27 mouse cellular contexts compared by ENCODE assay signal in the genomic region with DNA sequence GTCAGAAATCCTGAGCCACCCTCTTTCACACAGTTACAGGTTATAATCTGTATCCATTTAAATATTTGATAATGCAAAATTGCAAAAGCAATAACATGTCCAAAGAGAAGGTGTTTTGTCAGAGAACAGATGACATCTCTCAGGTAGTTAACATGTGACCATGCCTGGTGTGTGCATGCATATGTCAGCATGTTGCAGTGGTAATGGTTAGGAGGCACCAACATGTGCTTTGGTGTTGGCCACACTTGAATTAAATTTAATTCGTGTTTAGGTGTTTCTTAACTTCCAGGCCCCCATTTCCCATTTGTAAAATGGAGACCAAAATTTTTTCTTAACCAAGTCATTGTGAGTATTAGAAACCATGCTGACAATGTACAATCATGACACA. TPM values are rescaled to one million over a fixed set of nuclear protein-coding genes. Genes with fewer than 3 reads are reported as not detected.
DNase-seq lines count a peak whose midpoint lies in the region; ATAC-seq and TF ChIP-seq lines count a peak whose summit lies in the region.
"Had no signal": no experiment of that assay in that cellular context is flagged by ENCODE, and none has a peak within 500 bp of the region (broad histone marks: within the 10 kb centered on the region; RNA-seq: fewer than 3 reads in every experiment).

No protein-coding gene starts in this region.

- H3K4me1 ChIP-seq in forebrain, embryonic 14.5 days (ENCODE audit: control insufficient read depth, insufficient read depth, low read length): no peaks in the 10 kb centered on the region
- H3K4me1 ChIP-seq in forebrain, postnatal 0 days (ENCODE audit: insufficient read depth): no peaks in the 10 kb centered on the region
- H3K4me1 ChIP-seq in hindbrain, embryonic 11.5 days (replicated peaks; ENCODE audit: control insufficient read depth, insufficient read depth, low read length): no peaks in the 10 kb centered on the region
- H3K4me1 ChIP-seq in hindbrain, embryonic 16.5 days (ENCODE audit: control insufficient read depth, insufficient read depth, low read depth, low read length): no peaks in the 10 kb centered on the region
- H3K4me1 ChIP-seq in midbrain, embryonic 15.5 days: no peaks in the 10 kb centered on the region
- H3K4me1 ChIP-seq in midbrain, postnatal 0 days (ENCODE audit: insufficient read depth, low read length): no peaks in the 10 kb centered on the region
- H3K4me1 ChIP-seq: embryonic facial prominence, embryonic 10.5 days; embryonic facial prominence, embryonic 13.5 days; forebrain, embryonic 13.5 days; hindbrain, embryonic 10.5 days had no signal

- peak; percentile 26; the same call in 1 of the 2 replicates for ATAC-seq in forebrain, embryonic 14.5 days
- ATAC-seq in forebrain, postnatal 0 days: no peak; the same call in 1 of the 2 replicates
- ATAC-seq in hindbrain, embryonic 11.5 days (ENCODE audit: low FRiP score): peak; percentile 38; the same call in 1 of the 2 replicates
- ATAC-seq in hindbrain, embryonic 16.5 days: no peak
- peak; percentile 31; the same call in 1 of the 2 replicates for ATAC-seq in midbrain, embryonic 15.5 days (replicated peaks)
- no peak for ATAC-seq in midbrain, postnatal 0 days (ENCODE audit: low FRiP score)

- H3K9ac ChIP-seq in forebrain, embryonic 14.5 days (ENCODE audit: low read length): no peak overlapping the region
- H3K9ac ChIP-seq in forebrain, postnatal 0 days: no peak overlapping the region
- H3K9ac ChIP-seq in hindbrain, embryonic 11.5 days (ENCODE audit: low read depth, low read length): no peak overlapping the region
- no peak overlapping the region for H3K9ac ChIP-seq in hindbrain, embryonic 16.5 days (ENCODE audit: low read depth, low read length)
- H3K9ac ChIP-seq in midbrain, embryonic 15.5 days: no peak overlapping the region
- no peak overlapping the region for H3K9ac ChIP-seq in midbrain, postnatal 0 days (replicated peaks; ENCODE audit: low read length, poor library complexity, severe bottlenecking)
- H3K9ac ChIP-seq: embryonic facial prominence, embryonic 13.5 days; forebrain, embryonic 13.5 days had no signal

- H3K36me3 ChIP-seq in forebrain, embryonic 14.5 days (ENCODE audit: control insufficient read depth, insufficient read depth, low read length): no peaks in the 10 kb centered on the region
- H3K36me3 ChIP-seq in forebrain, postnatal 0 days (ENCODE audit: insufficient read depth): no peaks in the 10 kb centered on the region
- H3K36me3 ChIP-seq in hindbrain, embryonic 11.5 days (ENCODE audit: control insufficient read depth, insufficient read depth, low read length): no peaks in the 10 kb centered on the region
- H3K36me3 ChIP-seq in hindbrain, embryonic 16.5 days (ENCODE audit: control insufficient read depth, insufficient read depth, low read length): no peaks in the 10 kb centered on the region
- H3K36me3 ChIP-seq in midbrain, embryonic 15.5 days (replicated peaks): no peaks in the 10 kb centered on the region
- no peaks in the 10 kb centered on the region for H3K36me3 ChIP-seq in midbrain, postnatal 0 days (ENCODE audit: insufficient read depth, low read length)
- H3K36me3 ChIP-seq: embryonic facial prominence, embryonic 10.5 days; embryonic facial prominence, embryonic 13.5 days; hindbrain, embryonic 10.5 days had no signal

- 85% methylated on average over 1 of the region's 1 CpGs for WGBS in forebrain, embryonic 14.5 days
- WGBS in forebrain, postnatal 0 days: 80% methylated on average over 1 of the region's 1 CpGs
- 81% methylated on average over 1 of the region's 1 CpGs for WGBS in hindbrain, embryonic 11.5 days
- 67% methylated on average over 1 of the region's 1 CpGs for WGBS in hindbrain, embryonic 16.5 days
- WGBS in midbrain, embryonic 15.5 days: 86% methylated on average over 1 of the region's 1 CpGs
- 71% methylated on average over 1 of the region's 1 CpGs for WGBS in midbrain, postnatal 0 days

- no peak overlapping the region for H3K27ac ChIP-seq in forebrain, embryonic 14.5 days (ENCODE audit: low read depth, low read length)
- H3K27ac ChIP-seq in forebrain, postnatal 0 days (ENCODE audit: low read depth, low read length): no peak overlapping the region
- H3K27ac ChIP-seq in hindbrain, embryonic 11.5 days (ENCODE audit: low read depth, low read length): no peak overlapping the region
- H3K27ac ChIP-seq in hindbrain, embryonic 16.5 days (ENCODE audit: low read depth, low read length): no peak overlapping the region
- H3K27ac ChIP-seq in midbrain, embryonic 15.5 days: no peak overlapping the region
- H3K27ac ChIP-seq in midbrain, postnatal 0 days (ENCODE audit: low read depth, low read length): no peak overlapping the region
- H3K27ac ChIP-seq: embryonic facial prominence, embryonic 10.5 days; embryonic facial prominence, embryonic 13.5 days; forebrain, embryonic 13.5 days; hindbrain, embryonic 10.5 days; hindbrain, postnatal 0 days had no signal

- TF ChIP-seq CTCF in forebrain, postnatal 0 days (IDR thresholded peaks at IDR 0.05; ENCODE audit: low read depth): no peak
- TF ChIP-seq CTCF in midbrain, postnatal 0 days (IDR thresholded peaks at IDR 0.05): no peak

- no peak for DNase-seq in forebrain, embryonic 14.5 days (ENCODE audit: low spot score)
- DNase-seq in forebrain, postnatal 0 days: no peak
- DNase-seq in hindbrain, embryonic 11.5 days (ENCODE audit: low spot score): no peak
- DNase-seq in midbrain, postnatal 0 days (ENCODE audit: low spot score): no peak

- no peak overlapping the region for H3K4me2 ChIP-seq in forebrain, embryonic 14.5 days (ENCODE audit: low read length)
- H3K4me2 ChIP-seq in forebrain, postnatal 0 days (ENCODE audit: low read depth): no peak overlapping the region
- no peak overlapping the region for H3K4me2 ChIP-seq in hindbrain, embryonic 11.5 days (replicated peaks; ENCODE audit: low read depth, low read length)
- no peak overlapping the region for H3K4me2 ChIP-seq in hindbrain, embryonic 16.5 days (ENCODE audit: low read length)
- no peak overlapping the region for H3K4me2 ChIP-seq in midbrain, embryonic 15.5 days
- H3K4me2 ChIP-seq in midbrain, postnatal 0 days (ENCODE audit: low read depth, low read length, poor library complexity, severe bottlenecking): no peak overlapping the region
- H3K4me2 ChIP-seq: embryonic facial prominence, embryonic 13.5 days; forebrain, embryonic 13.5 days; heart, embryonic 11.5 days had no signal

- H3K27me3 ChIP-seq in forebrain, embryonic 14.5 days (replicated peaks; ENCODE audit: control insufficient read depth, insufficient read depth, low read length): no peaks in the 10 kb centered on the region
- H3K27me3 ChIP-seq in forebrain, postnatal 0 days (ENCODE audit: insufficient read depth, low read length): no peaks in the 10 kb centered on the region
- no peaks in the 10 kb centered on the region for H3K27me3 ChIP-seq in hindbrain, embryonic 11.5 days (ENCODE audit: control insufficient read depth, insufficient read depth, low read length)
- H3K27me3 ChIP-seq in hindbrain, embryonic 16.5 days (replicated peaks; ENCODE audit: control insufficient read depth, insufficient read depth, low read length): no peaks in the 10 kb centered on the region
- H3K27me3 ChIP-seq in midbrain, embryonic 15.5 days (replicated peaks): no peaks in the 10 kb centered on the region
- H3K27me3 ChIP-seq in midbrain, postnatal 0 days (ENCODE audit: insufficient read depth, low read length): no peaks in the 10 kb centered on the region
- H3K27me3 ChIP-seq: embryonic facial prominence, embryonic 13.5 days; forebrain, embryonic 13.5 days had no signal

- no peaks in the 10 kb centered on the region for H3K9me3 ChIP-seq in forebrain, embryonic 14.5 days (replicated peaks; ENCODE audit: control insufficient read depth, low read length)
- H3K9me3 ChIP-seq in forebrain, postnatal 0 days (ENCODE audit: low read length): no peaks in the 10 kb centered on the region
- H3K9me3 ChIP-seq in hindbrain, embryonic 11.5 days (ENCODE audit: control insufficient read depth, low read length): no peaks in the 10 kb centered on the region
- no peaks in the 10 kb centered on the region for H3K9me3 ChIP-seq in hindbrain, embryonic 16.5 days (ENCODE audit: control insufficient read depth, low read length)
- H3K9me3 ChIP-seq in midbrain, embryonic 15.5 days: no peaks in the 10 kb centered on the region
- H3K9me3 ChIP-seq in midbrain, postnatal 0 days (ENCODE audit: low read length): no peaks in the 10 kb centered on the region
- H3K9me3 ChIP-seq: embryonic facial prominence, embryonic 10.5 days; embryonic facial prominence, embryonic 13.5 days; forebrain, embryonic 13.5 days; hindbrain, embryonic 10.5 days had no signal

- no peak overlapping the region for H3K4me3 ChIP-seq in forebrain, embryonic 14.5 days (ENCODE audit: low read depth, low read length)
- no peak overlapping the region for H3K4me3 ChIP-seq in forebrain, postnatal 0 days (ENCODE audit: low read depth, low read length)
- H3K4me3 ChIP-seq in hindbrain, embryonic 11.5 days (ENCODE audit: low read depth, low read length): no peak overlapping the region
- no peak overlapping the region for H3K4me3 ChIP-seq in hindbrain, embryonic 16.5 days (ENCODE audit: low read length)
- H3K4me3 ChIP-seq in midbrain, embryonic 15.5 days: no peak overlapping the region
- no peak overlapping the region for H3K4me3 ChIP-seq in midbrain, postnatal 0 days (ENCODE audit: low read depth, low read length)
- H3K4me3 ChIP-seq: embryonic facial prominence, embryonic 10.5 days; embryonic facial prominence, embryonic 13.5 days; erythroblast, embryonic 14.5 days; forebrain, embryonic 13.5 days; hindbrain, embryonic 10.5 days had no signal

RNA-seq across cellular contexts. Expression of a gene that starts 12.6 kb away (rescaled TPM):
- not detected in 2 replicates for polyA plus RNA-seq in forebrain, embryonic 14.5 days (2014; fragmentation: Nextera tagmentation; extraction: Ambion mirVana)
- not detected in 2 replicates for total RNA-seq in forebrain, postnatal 0 days (2014; rRNA removed)
- polyA plus RNA-seq in forebrain, postnatal 0 days (2015; fragmentation: Nextera tagmentation; extraction: Ambion mirVana): not detected in 2 replicates
- not detected in 2 replicates for polyA plus RNA-seq in hindbrain, embryonic 11.5 days (2014; fragmentation: Nextera tagmentation; extraction: Ambion mirVana)
- not detected in 2 replicates for polyA plus RNA-seq in hindbrain, embryonic 16.5 days (2015; fragmentation: Nextera tagmentation; extraction: Ambion mirVana)
- polyA plus RNA-seq in midbrain, embryonic 15.5 days (2015; fragmentation: Nextera tagmentation; extraction: Ambion mirVana): not detected in 2 replicates
- total RNA-seq in midbrain, postnatal 0 days (2014; rRNA removed): not detected in 2 replicates
- not detected in 2 replicates for polyA plus RNA-seq in midbrain, postnatal 0 days (2015; fragmentation: Nextera tagmentation; extraction: Ambion mirVana)
- total RNA-seq: adrenal gland, adult 8-10 months; adrenal gland, postnatal 25 days; gastrocnemius, adult 18-20 months; gastrocnemius, postnatal 10 days; gastrocnemius, postnatal 36 days; granulocyte monocyte progenitor cell, adult 5-6 weeks; heart, adult 8-10 months; heart, postnatal 36 days; hindbrain, postnatal 0 days had no signal
- polyA plus RNA-seq: brain, embryonic 14.5 days; cortical plate, adult 2 months; embryonic facial prominence, embryonic 10.5 days; embryonic facial prominence, embryonic 13.5 days; erythroblast, embryonic 14.5 days; forebrain, embryonic 13.5 days; heart, embryonic 11.5 days; heart, embryonic 14.5 days; heart, postnatal 0 days; hindbrain, embryonic 10.5 days; hindbrain, postnatal 0 days; inflammation-experienced regulatory T-cells, adult 6 months; intestine, embryonic 16.5 days had no signal

RNA-seq across cellular contexts. Expression of a gene that starts 58.2 kb away (rescaled TPM):
- 0.30 and 0.56 TPM in 2 replicates for polyA plus RNA-seq in forebrain, embryonic 14.5 days (2014; fragmentation: Nextera tagmentation; extraction: Ambion mirVana)
- not detected in 2 replicates for total RNA-seq in forebrain, postnatal 0 days (2014; rRNA removed)
- polyA plus RNA-seq in forebrain, postnatal 0 days (2015; fragmentation: Nextera tagmentation; extraction: Ambion mirVana): not detected in 2 replicates
- 9.2 and 10.0 TPM in 2 replicates for polyA plus RNA-seq in hindbrain, embryonic 11.5 days (2014; fragmentation: Nextera tagmentation; extraction: Ambion mirVana)
- polyA plus RNA-seq in hindbrain, embryonic 16.5 days (2015; fragmentation: Nextera tagmentation; extraction: Ambion mirVana): 0.25 and 0.50 TPM in 2 replicates
- 0.21 and 0.75 TPM in 2 replicates for polyA plus RNA-seq in midbrain, embryonic 15.5 days (2015; fragmentation: Nextera tagmentation; extraction: Ambion mirVana)
- 0.24 TPM in 1 of 2 replicates, not detected in the other for total RNA-seq in midbrain, postnatal 0 days (2014; rRNA removed)
- 0.22 TPM in 1 of 2 replicates, not detected in the other for polyA plus RNA-seq in midbrain, postnatal 0 days (2015; fragmentation: Nextera tagmentation; extraction: Ambion mirVana)
- total RNA-seq: adrenal gland, adult 8-10 months; adrenal gland, postnatal 25 days; gastrocnemius, adult 18-20 months; gastrocnemius, postnatal 36 days; hindbrain, postnatal 0 days had no signal
- polyA plus RNA-seq: cortical plate, adult 2 months; inflammation-experienced regulatory T-cells, adult 6 months had no signal

Comparison
In these comparisons a context has a peak if more than half of its experiments do, and no peak if none do; other contexts are left out.
1. ATAC-seq: peak in forebrain, embryonic 14.5 days (single experiment), hindbrain, embryonic 11.5 days (single experiment) and midbrain, embryonic 15.5 days (single experiment); none in forebrain, postnatal 0 days (single experiment), hindbrain, embryonic 16.5 days (single experiment) and midbrain, postnatal 0 days (single experiment).